17 mouse cellular contexts compared by ENCODE assay signal in the genomic region with DNA sequence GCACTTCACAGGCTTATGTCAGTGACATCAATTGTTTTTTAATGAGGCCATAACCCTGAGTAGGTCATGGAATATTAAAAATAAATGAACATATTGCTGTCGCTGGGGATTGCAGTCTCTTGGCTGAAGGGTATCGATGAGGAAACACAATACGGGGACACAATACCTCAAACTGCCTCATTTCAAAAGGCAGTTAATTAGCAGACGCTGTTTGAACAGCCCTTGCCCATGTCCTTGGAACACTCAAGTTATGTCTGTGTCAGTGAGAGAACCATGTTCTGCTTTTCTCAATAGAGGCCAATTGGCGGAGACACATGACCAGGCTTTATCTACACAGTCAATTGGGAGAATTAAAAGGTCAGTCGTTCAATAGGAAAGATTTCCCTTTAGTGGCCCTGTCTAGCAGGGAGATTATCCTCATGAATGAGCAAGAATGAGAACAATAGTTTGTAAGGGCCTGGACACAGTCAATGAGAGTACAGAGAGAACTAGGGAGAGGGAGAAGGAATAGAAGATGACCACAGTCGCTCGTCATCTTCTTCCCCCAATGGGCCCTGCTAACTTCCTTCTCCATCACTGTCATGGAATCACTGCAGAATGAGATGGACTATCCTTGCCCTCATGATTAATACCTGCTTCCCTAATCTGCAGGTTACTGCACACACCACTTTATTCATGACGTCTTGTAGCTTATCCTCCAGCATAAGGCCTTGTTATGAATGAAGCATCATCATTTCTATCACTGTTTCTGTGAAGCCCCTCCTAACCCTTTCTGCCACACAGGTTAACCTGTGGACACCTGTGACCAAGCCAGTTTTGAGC.
A peak's percentile ranks its signal among the peaks of the same experiment; 100 is the strongest.
DNase-seq lines count a peak whose midpoint lies in the region; ATAC-seq lines count a peak whose summit lies in the region.
"Had no signal": no experiment of that assay in that cellular context is flagged by ENCODE, and none has a peak within 500 bp of the region (broad histone marks: within the 10 kb centered on the region; RNA-seq: fewer than 3 reads in every experiment).

No protein-coding gene starts in this region.

- no peak overlapping the region for H3K4me2 ChIP-seq in embryonic facial prominence, embryonic 11.5 days (ENCODE audit: low read depth, low read length)
- H3K4me2 ChIP-seq in embryonic facial prominence, embryonic 14.5 days (ENCODE audit: low read depth, low read length), result no peak overlapping the region
- H3K4me2 ChIP-seq in hindbrain, embryonic 16.5 days (ENCODE audit: low read length), result no peak overlapping the region
- no peak overlapping the region for H3K4me2 ChIP-seq in midbrain, embryonic 16.5 days (ENCODE audit: low read length)
- H3K4me2 ChIP-seq in kidney, embryonic 15.5 days, result no peak overlapping the region
- H3K4me2 ChIP-seq: limb, embryonic 15.5 days; lung, embryonic 14.5 days had no signal

- ATAC-seq in embryonic facial prominence, embryonic 11.5 days (replicated peaks; ENCODE audit: insufficient number of reproducible peaks, low FRiP score, low TSS enrichment, low read depth), result peak; percentile 93
- ATAC-seq in embryonic facial prominence, embryonic 14.5 days (ENCODE audit: low read depth), result peak; percentile 86; the same call in 1 of the 2 replicates
- ATAC-seq in hindbrain, embryonic 16.5 days, result peak; percentile 34; the same call in 1 of the 2 replicates
- ATAC-seq in midbrain, embryonic 16.5 days, result peak; percentile 71
- no peak for ATAC-seq in kidney, embryonic 15.5 days (replicated peaks; ENCODE audit: low FRiP score)
- ATAC-seq: inflammation-experienced regulatory T-cells, adult 6 months had no signal

- no peak overlapping the region for H3K4me3 ChIP-seq in embryonic facial prominence, embryonic 11.5 days (ENCODE audit: low read depth, low read length)
- H3K4me3 ChIP-seq in embryonic facial prominence, embryonic 10.5 days, result no peak overlapping the region
- no peak overlapping the region for H3K4me3 ChIP-seq in embryonic facial prominence, embryonic 14.5 days (ENCODE audit: low read depth, low read length)
- no peak overlapping the region for H3K4me3 ChIP-seq in hindbrain, embryonic 16.5 days (ENCODE audit: low read length)
- H3K4me3 ChIP-seq in midbrain, embryonic 16.5 days (ENCODE audit: low read depth, low read length), result no peak overlapping the region
- no peak overlapping the region for H3K4me3 ChIP-seq in kidney, embryonic 15.5 days (replicated peaks)
- H3K4me3 ChIP-seq: left cerebral cortex, adult 2 months; limb, embryonic 15.5 days had no signal

- no peaks in the 10 kb centered on the region for H3K27me3 ChIP-seq in embryonic facial prominence, embryonic 11.5 days (ENCODE audit: control insufficient read depth, insufficient read depth, low read length)
- H3K27me3 ChIP-seq in embryonic facial prominence, embryonic 10.5 days (replicated peaks; ENCODE audit: low read depth, poor library complexity, severe bottlenecking), result 0 out of 2 replicates have a peak, but pooled peaks cover 8% of the 10 kb centered on the region
- no peaks in the 10 kb centered on the region for H3K27me3 ChIP-seq in embryonic facial prominence, embryonic 14.5 days (replicated peaks; ENCODE audit: control insufficient read depth, insufficient read depth, low read length)
- H3K27me3 ChIP-seq in hindbrain, embryonic 16.5 days (replicated peaks; ENCODE audit: control insufficient read depth, insufficient read depth, low read length), result no peaks in the 10 kb centered on the region
- no peaks in the 10 kb centered on the region for H3K27me3 ChIP-seq in midbrain, embryonic 16.5 days (ENCODE audit: control insufficient read depth, insufficient read depth, low read depth, low read length)
- H3K27me3 ChIP-seq in kidney, embryonic 15.5 days, result no peaks in the 10 kb centered on the region
- H3K27me3 ChIP-seq: limb, embryonic 15.5 days had no signal

- H3K36me3 ChIP-seq in embryonic facial prominence, embryonic 11.5 days (replicated peaks; ENCODE audit: control insufficient read depth, insufficient read depth, low read depth, low read length), result no peaks in the 10 kb centered on the region
- H3K36me3 ChIP-seq in embryonic facial prominence, embryonic 10.5 days (replicated peaks), result no peaks in the 10 kb centered on the region
- no peaks in the 10 kb centered on the region for H3K36me3 ChIP-seq in embryonic facial prominence, embryonic 14.5 days (ENCODE audit: control insufficient read depth, insufficient read depth, low read length)
- H3K36me3 ChIP-seq in hindbrain, embryonic 16.5 days (ENCODE audit: control insufficient read depth, insufficient read depth, low read length), result no peaks in the 10 kb centered on the region
- H3K36me3 ChIP-seq in midbrain, embryonic 16.5 days (ENCODE audit: control insufficient read depth, insufficient read depth, low read length), result no peaks in the 10 kb centered on the region
- no peaks in the 10 kb centered on the region for H3K36me3 ChIP-seq in kidney, embryonic 15.5 days
- H3K36me3 ChIP-seq: limb, embryonic 15.5 days had no signal

- 68% methylated on average over 9 of the region's 9 CpGs for WGBS in embryonic facial prominence, embryonic 11.5 days
- 65% methylated on average over 9 of the region's 9 CpGs for WGBS in embryonic facial prominence, embryonic 10.5 days
- 72% methylated on average over 9 of the region's 9 CpGs for WGBS in embryonic facial prominence, embryonic 14.5 days
- WGBS in hindbrain, embryonic 16.5 days, result 22% methylated on average over 9 of the region's 9 CpGs
- 13% methylated on average over 9 of the region's 9 CpGs for WGBS in midbrain, embryonic 16.5 days
- 84% methylated on average over 9 of the region's 9 CpGs for WGBS in kidney, embryonic 15.5 days

- H3K9ac ChIP-seq in embryonic facial prominence, embryonic 11.5 days (replicated peaks; ENCODE audit: low read length), result no peak overlapping the region
- H3K9ac ChIP-seq in embryonic facial prominence, embryonic 14.5 days (ENCODE audit: low read depth, low read length), result no peak overlapping the region
- H3K9ac ChIP-seq in hindbrain, embryonic 16.5 days (ENCODE audit: low read depth, low read length), result no peak overlapping the region
- H3K9ac ChIP-seq in midbrain, embryonic 16.5 days (ENCODE audit: low read depth, low read length), result no peak overlapping the region
- no peak overlapping the region for H3K9ac ChIP-seq in kidney, embryonic 15.5 days
- H3K9ac ChIP-seq: limb, embryonic 15.5 days; lung, embryonic 14.5 days had no signal

- no peaks in the 10 kb centered on the region for H3K4me1 ChIP-seq in embryonic facial prominence, embryonic 11.5 days (ENCODE audit: control insufficient read depth, insufficient read depth, low read length)
- H3K4me1 ChIP-seq in embryonic facial prominence, embryonic 10.5 days, result peaks cover 9% of the 10 kb centered on the region; the same call in 1 of the 2 replicates
- no peaks in the 10 kb centered on the region for H3K4me1 ChIP-seq in embryonic facial prominence, embryonic 14.5 days (ENCODE audit: control insufficient read depth, insufficient read depth, low read length)
- H3K4me1 ChIP-seq in hindbrain, embryonic 16.5 days (ENCODE audit: control insufficient read depth, insufficient read depth, low read depth, low read length), result no peaks in the 10 kb centered on the region
- no peaks in the 10 kb centered on the region for H3K4me1 ChIP-seq in midbrain, embryonic 16.5 days (ENCODE audit: control insufficient read depth, insufficient read depth, low read length)
- no peaks in the 10 kb centered on the region for H3K4me1 ChIP-seq in kidney, embryonic 15.5 days
- H3K4me1 ChIP-seq: limb, embryonic 15.5 days had no signal

- peak; percentile 3 for DNase-seq in embryonic facial prominence, embryonic 11.5 days (ENCODE audit: low spot score)
- DNase-seq in embryonic facial prominence, embryonic 10.5 days (ENCODE audit: low spot score), result no peak
- peak; percentile 61 for DNase-seq in embryonic facial prominence, embryonic 14.5 days (ENCODE audit: low spot score)
- DNase-seq in frontal cortex, postnatal 10 days (ENCODE audit: low spot score in 2 of 2), result no peak
- no peak for DNase-seq in cerebellum, adult 18-20 months
- DNase-seq: adrenal gland, postnatal 10 days; cerebellum, postnatal 36 days; gastrocnemius, postnatal 36 days; kidney, postnatal 25 days; lung, embryonic 14.5 days; right cerebral cortex, adult 18-20 months had no signal

- no peak overlapping the region for H3K27ac ChIP-seq in embryonic facial prominence, embryonic 11.5 days (replicated peaks; ENCODE audit: low read depth, low read length)
- H3K27ac ChIP-seq in embryonic facial prominence, embryonic 10.5 days (replicated peaks), result no peak overlapping the region
- no peak overlapping the region for H3K27ac ChIP-seq in embryonic facial prominence, embryonic 14.5 days (replicated peaks; ENCODE audit: low read depth, low read length)
- no peak overlapping the region for H3K27ac ChIP-seq in hindbrain, embryonic 16.5 days (ENCODE audit: low read depth, low read length)
- no peak overlapping the region for H3K27ac ChIP-seq in midbrain, embryonic 16.5 days (ENCODE audit: low read length)
- H3K27ac ChIP-seq in kidney, embryonic 15.5 days, result no peak overlapping the region
- H3K27ac ChIP-seq: left cerebral cortex, adult 2 months; limb, embryonic 15.5 days had no signal

- no peaks in the 10 kb centered on the region for H3K9me3 ChIP-seq in embryonic facial prominence, embryonic 11.5 days (replicated peaks; ENCODE audit: control insufficient read depth, low read length)
- no peaks in the 10 kb centered on the region for H3K9me3 ChIP-seq in embryonic facial prominence, embryonic 10.5 days
- no peaks in the 10 kb centered on the region for H3K9me3 ChIP-seq in embryonic facial prominence, embryonic 14.5 days (ENCODE audit: control insufficient read depth, low read length)
- H3K9me3 ChIP-seq in hindbrain, embryonic 16.5 days (ENCODE audit: control insufficient read depth, low read length), result no peaks in the 10 kb centered on the region
- H3K9me3 ChIP-seq in midbrain, embryonic 16.5 days (replicated peaks; ENCODE audit: control insufficient read depth, low read length, poor library complexity, severe bottlenecking), result no peaks in the 10 kb centered on the region
- H3K9me3 ChIP-seq in kidney, embryonic 15.5 days (replicated peaks), result no peaks in the 10 kb centered on the region
- H3K9me3 ChIP-seq: limb, embryonic 15.5 days had no signal

Comparison
In these comparisons a context has a peak if more than half of its experiments do, and no peak if none do; other contexts are left out.
1. DNase-seq: peak in embryonic facial prominence, embryonic 11.5 days (single experiment) and embryonic facial prominence, embryonic 14.5 days (single experiment); none in embryonic facial prominence, embryonic 10.5 days (single experiment), frontal cortex, postnatal 10 days (0 of 2) and cerebellum, adult 18-20 months (0 of 2).